18 mouse cellular contexts compared by ENCODE assay signal in the genomic region with DNA sequence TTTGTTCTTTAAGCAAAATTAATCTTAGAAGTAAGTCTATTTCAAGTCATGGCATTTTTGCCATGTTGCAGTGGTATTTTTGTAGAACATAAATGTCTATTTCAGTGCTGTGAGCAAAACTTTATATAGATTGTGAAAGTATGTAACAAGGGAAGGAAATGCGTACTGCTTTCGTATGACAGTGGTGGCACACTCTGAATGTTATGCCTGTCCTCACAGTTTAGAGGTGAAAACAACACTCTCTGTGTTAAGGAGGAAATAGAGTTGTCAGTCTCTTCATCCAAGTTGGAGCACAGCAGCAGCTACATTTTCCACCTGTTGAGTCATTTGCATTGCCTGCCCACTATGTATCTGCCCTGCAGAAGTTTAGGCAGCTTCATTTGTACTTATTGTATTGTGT.
"Had no signal": no experiment of that assay in that cellular context is flagged by ENCODE, and none has a peak within 500 bp of the region (broad histone marks: within the 10 kb centered on the region; RNA-seq: fewer than 3 reads in every experiment).

No protein-coding gene starts in this region.

- H3K9ac ChIP-seq: liver, embryonic 13.5 days; liver, embryonic 15.5 days; liver, postnatal 0 days; lung, embryonic 15.5 days; midbrain, embryonic 12.5 days; neural tube, embryonic 12.5 days; stomach, embryonic 15.5 days had no signal

- H3K4me1 ChIP-seq: liver, embryonic 13.5 days; liver, embryonic 15.5 days; lung, embryonic 15.5 days; megakaryocyte, embryonic 14.5 days; midbrain, embryonic 12.5 days; neural tube, embryonic 12.5 days; stomach, embryonic 15.5 days had no signal

- H3K4me3 ChIP-seq: liver, embryonic 13.5 days; liver, embryonic 15.5 days; lung, embryonic 15.5 days; megakaryocyte, embryonic 14.5 days; midbrain, embryonic 12.5 days; neural tube, embryonic 12.5 days; stomach, embryonic 15.5 days had no signal

- H3K9me3 ChIP-seq: liver, embryonic 13.5 days; liver, embryonic 15.5 days; lung, embryonic 15.5 days; midbrain, embryonic 12.5 days; neural tube, embryonic 12.5 days; stomach, embryonic 15.5 days had no signal

- DNase-seq: liver, embryonic 13.5 days; liver, postnatal 0 days; lung, adult 2 months; lung, postnatal 14 days; lung, postnatal 36 days; midbrain, embryonic 14.5 days; thymus, adult 18-20 months; thymus, postnatal 14 days; thymus, postnatal 36 days had no signal

- H3K27me3 ChIP-seq: liver, embryonic 13.5 days; liver, embryonic 15.5 days; lung, embryonic 15.5 days; megakaryocyte, embryonic 14.5 days; midbrain, embryonic 12.5 days; neural tube, embryonic 12.5 days; stomach, embryonic 15.5 days had no signal

- ATAC-seq: liver, postnatal 0 days; lung, postnatal 0 days had no signal

- H3K36me3 ChIP-seq: liver, embryonic 13.5 days; liver, embryonic 15.5 days; lung, embryonic 15.5 days; midbrain, embryonic 12.5 days; neural tube, embryonic 12.5 days; stomach, embryonic 15.5 days had no signal

- H3K4me2 ChIP-seq: liver, embryonic 13.5 days; liver, embryonic 15.5 days; lung, embryonic 15.5 days; midbrain, embryonic 12.5 days; neural tube, embryonic 12.5 days; stomach, embryonic 15.5 days had no signal

- H3K27ac ChIP-seq: liver, embryonic 13.5 days; liver, embryonic 15.5 days; lung, embryonic 15.5 days; macrophage; midbrain, embryonic 12.5 days; neural tube, embryonic 12.5 days; stomach, embryonic 15.5 days; stomach, postnatal 0 days had no signal
